Mouse (Mus musculus): ENCODE results near the gene Lrrc36. TPM values are rescaled to one million over a fixed set of nuclear protein-coding genes. Genes with fewer than 3 reads are reported as not detected.

Gene Lrrc36
- total and polyA plus RNA-seq, 2 experiments from 2014 or later, result 0.93 to 0.99 TPM

GRCm38 (mm10) chr8:105506977-105507376 lies 93.6 kb downstream of the Lrrc36 start:
- Histone ChIP-seq H3K4me2 (ENCODE audit: low read depth, low read length, poor library complexity, severe bottlenecking) (no peak overlapping the region), H3K9ac (replicated peaks; ENCODE audit: low read length, poor library complexity, severe bottlenecking) (no peak overlapping the region), H3K9me3 (ENCODE audit: low read length) (no peaks in the 10 kb centered on the region), H3K4me1 (ENCODE audit: insufficient read depth, low read length) (no peaks in the 10 kb centered on the region), H3K27ac (ENCODE audit: low read depth, low read length) (no peak overlapping the region), H3K4me3 (ENCODE audit: low read depth, low read length) (no peak overlapping the region), H3K36me3 (ENCODE audit: insufficient read depth, low read length) (no peaks in the 10 kb centered on the region), H3K27me3 (ENCODE audit: insufficient read depth, low read length) (no peaks in the 10 kb centered on the region)
- 80% methylated on average over 6 of the region's 6 CpGs for WGBS
- ATAC-seq (ENCODE audit: low FRiP score), result no peak
- DNase-seq (ENCODE audit: low spot score), result no peak
- TF ChIP-seq CTCF (IDR thresholded peaks at IDR 0.05), result no peak

GRCm38 (mm10) chr8:105508758-105509157 lies 95.4 kb downstream of the Lrrc36 start:
- Histone ChIP-seq H3K9ac (replicated peaks; ENCODE audit: low read length, poor library complexity, severe bottlenecking) (no peak overlapping the region), H3K4me3 (ENCODE audit: low read depth, low read length) (no peak overlapping the region), H3K36me3 (ENCODE audit: insufficient read depth, low read length) (no peaks in the 10 kb centered on the region), H3K27ac (ENCODE audit: low read depth, low read length) (no peak overlapping the region), H3K27me3 (ENCODE audit: insufficient read depth, low read length) (no peaks in the 10 kb centered on the region), H3K4me2 (ENCODE audit: low read depth, low read length, poor library complexity, severe bottlenecking) (no peak overlapping the region), H3K4me1 (ENCODE audit: insufficient read depth, low read length) (no peaks in the 10 kb centered on the region), H3K9me3 (ENCODE audit: low read length) (no peaks in the 10 kb centered on the region)
- WGBS, result 64% methylated on average over 1 of the region's 2 CpGs
- DNase-seq (ENCODE audit: low spot score) (peak; percentile 49), ATAC-seq (ENCODE audit: low FRiP score) (no peak)
- no peak for TF ChIP-seq CTCF (IDR thresholded peaks at IDR 0.05)

GRCm38 (mm10) chr8:105509997-105510735 lies 96.8 kb downstream of the Lrrc36 start:
- DNase-seq (ENCODE audit: low spot score) (no peak), ATAC-seq (ENCODE audit: low FRiP score) (no peak)
- Histone ChIP-seq H3K36me3 (ENCODE audit: insufficient read depth, low read length) (no peaks in the 10 kb centered on the region), H3K9me3 (ENCODE audit: low read length) (no peaks in the 10 kb centered on the region), H3K4me3 (ENCODE audit: low read depth, low read length) (no peak overlapping the region), H3K4me2 (ENCODE audit: low read depth, low read length, poor library complexity, severe bottlenecking) (no peak overlapping the region), H3K27ac (ENCODE audit: low read depth, low read length) (no peak overlapping the region), H3K27me3 (ENCODE audit: insufficient read depth, low read length) (no peaks in the 10 kb centered on the region), H3K9ac (replicated peaks; ENCODE audit: low read length, poor library complexity, severe bottlenecking) (no peak overlapping the region), H3K4me1 (ENCODE audit: insufficient read depth, low read length) (no peaks in the 10 kb centered on the region)
- TF ChIP-seq CTCF (IDR thresholded peaks at IDR 0.05), result no peak
- 56% methylated on average over 12 of the region's 12 CpGs for WGBS

Other genes starting within 250 kb of the Lrrc36 start
- 43.9 and 46.1 TPM in 2 replicates for gene Cbfb, start 242.9 kb upstream of the Lrrc36 start, total RNA-seq (2014; rRNA removed)
- gene Cbfb, start 242.9 kb upstream of the Lrrc36 start, polyA plus RNA-seq (2015; fragmentation: Nextera tagmentation; extraction: Ambion mirVana), result 16.2 and 17.5 TPM in 2 replicates
- gene D230025D16Rik, start 188.4 kb upstream of the Lrrc36 start, total RNA-seq (2014; rRNA removed), result 33.6 and 36.7 TPM in 2 replicates
- 24.6 and 28.3 TPM in 2 replicates for gene D230025D16Rik, start 188.4 kb upstream of the Lrrc36 start, polyA plus RNA-seq (2015; fragmentation: Nextera tagmentation; extraction: Ambion mirVana)
- 14.2 and 17.5 TPM in 2 replicates for gene B3gnt9, start 158.4 kb upstream of the Lrrc36 start, total RNA-seq (2014; rRNA removed)
- gene B3gnt9, start 158.4 kb upstream of the Lrrc36 start, polyA plus RNA-seq (2015; fragmentation: Nextera tagmentation; extraction: Ambion mirVana), result 9.5 and 11.5 TPM in 2 replicates
- gene Tradd, start 149.0 kb upstream of the Lrrc36 start, total RNA-seq (2014; rRNA removed), result 7.5 and 8.3 TPM in 2 replicates
- 7.4 and 8.0 TPM in 2 replicates for gene Tradd, start 149.0 kb upstream of the Lrrc36 start, polyA plus RNA-seq (2015; fragmentation: Nextera tagmentation; extraction: Ambion mirVana)
- gene Fbxl8, start 148.9 kb upstream of the Lrrc36 start, total RNA-seq (2014; rRNA removed), result 0.52 and 0.77 TPM in 2 replicates
- gene Fbxl8, start 148.9 kb upstream of the Lrrc36 start, polyA plus RNA-seq (2015; fragmentation: Nextera tagmentation; extraction: Ambion mirVana), result 0.83 and 0.85 TPM in 2 replicates
- 0.33 TPM in 1 of 2 replicates, not detected in the other for gene Hsf4, start 143.8 kb upstream of the Lrrc36 start, total RNA-seq (2014; rRNA removed)
- gene Hsf4, start 143.8 kb upstream of the Lrrc36 start, polyA plus RNA-seq (2015; fragmentation: Nextera tagmentation; extraction: Ambion mirVana), result 0.43 and 0.59 TPM in 2 replicates
- gene Nol3, start 137.4 kb upstream of the Lrrc36 start, total RNA-seq (2014; rRNA removed), result 2.0 and 2.3 TPM in 2 replicates
- 6.5 and 8.1 TPM in 2 replicates for gene Nol3, start 137.4 kb upstream of the Lrrc36 start, polyA plus RNA-seq (2015; fragmentation: Nextera tagmentation; extraction: Ambion mirVana)
- gene 4931428F04Rik, start 123.7 kb upstream of the Lrrc36 start, total RNA-seq (2014; rRNA removed), result 63.6 and 79.2 TPM in 2 replicates
- gene 4931428F04Rik, start 123.7 kb upstream of the Lrrc36 start, polyA plus RNA-seq (2015; fragmentation: Nextera tagmentation; extraction: Ambion mirVana), result 131 and 132 TPM in 2 replicates
- gene Exoc3l, start 117.5 kb upstream of the Lrrc36 start, total RNA-seq (2014; rRNA removed), result 2.0 and 5.1 TPM in 2 replicates
- 6.8 and 6.9 TPM in 2 replicates for gene Exoc3l, start 117.5 kb upstream of the Lrrc36 start, polyA plus RNA-seq (2015; fragmentation: Nextera tagmentation; extraction: Ambion mirVana)
- gene E2f4, start 115.9 kb upstream of the Lrrc36 start, total RNA-seq (2014; rRNA removed), result 28.2 and 35.7 TPM in 2 replicates
- gene E2f4, start 115.9 kb upstream of the Lrrc36 start, polyA plus RNA-seq (2015; fragmentation: Nextera tagmentation; extraction: Ambion mirVana), result 29.1 and 29.3 TPM in 2 replicates
- gene Elmo3, start 108.0 kb upstream of the Lrrc36 start, total RNA-seq (2014; rRNA removed), result 0.71 and 1.3 TPM in 2 replicates
- gene Elmo3, start 108.0 kb upstream of the Lrrc36 start, polyA plus RNA-seq (2015; fragmentation: Nextera tagmentation; extraction: Ambion mirVana), result 0.81 and 1.3 TPM in 2 replicates
- gene Lrrc29, start 87.3 kb upstream of the Lrrc36 start, total RNA-seq (2014; rRNA removed), result 2.5 and 4.5 TPM in 2 replicates
- gene Lrrc29, start 87.3 kb upstream of the Lrrc36 start, polyA plus RNA-seq (2015; fragmentation: Nextera tagmentation; extraction: Ambion mirVana), result 2.1 and 2.4 TPM in 2 replicates
- 81.3 and 88.4 TPM in 2 replicates for gene Tmem208, start 87.2 kb upstream of the Lrrc36 start, total RNA-seq (2014; rRNA removed)
- gene Tmem208, start 87.2 kb upstream of the Lrrc36 start, polyA plus RNA-seq (2015; fragmentation: Nextera tagmentation; extraction: Ambion mirVana), result 129 and 152 TPM in 2 replicates
- gene Fhod1, start 65.6 kb upstream of the Lrrc36 start, total RNA-seq (2014; rRNA removed), result 3.8 and 4.4 TPM in 2 replicates
- 0.48 and 0.56 TPM in 2 replicates for gene Fhod1, start 65.6 kb upstream of the Lrrc36 start, polyA plus RNA-seq (2015; fragmentation: Nextera tagmentation; extraction: Ambion mirVana)
- 28.3 and 28.4 TPM in 2 replicates for gene Slc9a5, start 64.7 kb upstream of the Lrrc36 start, total RNA-seq (2014; rRNA removed)
- 12.8 and 14.4 TPM in 2 replicates for gene Slc9a5, start 64.7 kb upstream of the Lrrc36 start, polyA plus RNA-seq (2015; fragmentation: Nextera tagmentation; extraction: Ambion mirVana)
- gene Plekhg4, start 40.3 kb upstream of the Lrrc36 start, total RNA-seq (2014; rRNA removed), result 6.3 and 8.7 TPM in 2 replicates
- gene Plekhg4, start 40.3 kb upstream of the Lrrc36 start, polyA plus RNA-seq (2015; fragmentation: Nextera tagmentation; extraction: Ambion mirVana), result 1.7 and 2.5 TPM in 2 replicates
- gene Kctd19, start 69 bp upstream of the Lrrc36 start, total RNA-seq (2014; rRNA removed), result 0.09 and 0.16 TPM in 2 replicates
- 0.27 TPM in 2 replicates for gene Kctd19, start 69 bp upstream of the Lrrc36 start, polyA plus RNA-seq (2015; fragmentation: Nextera tagmentation; extraction: Ambion mirVana)
- gene Tppp3, start 58.0 kb downstream of the Lrrc36 start, total RNA-seq (2014; rRNA removed), result 75.0 and 82.8 TPM in 2 replicates
- gene Tppp3, start 58.0 kb downstream of the Lrrc36 start, polyA plus RNA-seq (2015; fragmentation: Nextera tagmentation; extraction: Ambion mirVana), result 159 and 164 TPM in 2 replicates
- gene Zdhhc1, start 83.3 kb downstream of the Lrrc36 start, total RNA-seq (2014; rRNA removed), result 32.9 and 47.2 TPM in 2 replicates
- gene Zdhhc1, start 83.3 kb downstream of the Lrrc36 start, polyA plus RNA-seq (2015; fragmentation: Nextera tagmentation; extraction: Ambion mirVana), result 27.3 and 27.9 TPM in 2 replicates
- 0.57 and 0.88 TPM in 2 replicates for gene Hsd11b2, start 105.2 kb downstream of the Lrrc36 start, total RNA-seq (2014; rRNA removed)
- gene Hsd11b2, start 105.2 kb downstream of the Lrrc36 start, polyA plus RNA-seq (2015; fragmentation: Nextera tagmentation; extraction: Ambion mirVana), result 1.3 and 1.9 TPM in 2 replicates
- gene Atp6v0d1, start 152.5 kb downstream of the Lrrc36 start, total RNA-seq (2014; rRNA removed), result 214 and 238 TPM in 2 replicates
- 272 and 300 TPM in 2 replicates for gene Atp6v0d1, start 152.5 kb downstream of the Lrrc36 start, polyA plus RNA-seq (2015; fragmentation: Nextera tagmentation; extraction: Ambion mirVana)
- 12.6 and 16.1 TPM in 2 replicates for gene Ripor1, start 191.7 kb downstream of the Lrrc36 start, total RNA-seq (2014; rRNA removed)
- gene Ripor1, start 191.7 kb downstream of the Lrrc36 start, polyA plus RNA-seq (2015; fragmentation: Nextera tagmentation; extraction: Ambion mirVana), result 32.6 and 32.7 TPM in 2 replicates
- 40.2 and 44.2 TPM in 2 replicates for gene Ctcf, start 223.0 kb downstream of the Lrrc36 start, total RNA-seq (2014; rRNA removed)
- 73.0 and 81.9 TPM in 2 replicates for gene Ctcf, start 223.0 kb downstream of the Lrrc36 start, polyA plus RNA-seq (2015; fragmentation: Nextera tagmentation; extraction: Ambion mirVana)
- gene Agrp, start 223.8 kb downstream of the Lrrc36 start, total RNA-seq (2014; rRNA removed), result not detected in 2 replicates
- 3.2 and 7.6 TPM in 2 replicates for gene Agrp, start 223.8 kb downstream of the Lrrc36 start, polyA plus RNA-seq (2015; fragmentation: Nextera tagmentation; extraction: Ambion mirVana)

Data from midbrain, postnatal 0 days (tissue).